Mouse (Mus musculus) layer of hippocampus, postnatal 25 days (tissue): ENCODE data around the gene Irak2. TPM values are rescaled to one million over a fixed set of nuclear protein-coding genes. Genes with fewer than 3 reads are reported as not detected.

Experiments used
- DNase-seq, 2 experiments: peaks; one replicate each; pipeline ENCODE4 v3.0.0; 2022; ENCODE audit warnings: mixed read lengths in 2 of 2, low spot score in 1 of 2; ENCODE audit errors: extremely low spot score in 1 of 2
- total RNA-seq, 2 experiments: library from RNA; stranded (reverse); gene quantifications; 2 replicates each; pipeline ENCODE4 v1.2.3; 2021

Gene Irak2
- total RNA-seq, 2 experiments from 2014 or later: 16.9 to 21.9 TPM

DNA sequence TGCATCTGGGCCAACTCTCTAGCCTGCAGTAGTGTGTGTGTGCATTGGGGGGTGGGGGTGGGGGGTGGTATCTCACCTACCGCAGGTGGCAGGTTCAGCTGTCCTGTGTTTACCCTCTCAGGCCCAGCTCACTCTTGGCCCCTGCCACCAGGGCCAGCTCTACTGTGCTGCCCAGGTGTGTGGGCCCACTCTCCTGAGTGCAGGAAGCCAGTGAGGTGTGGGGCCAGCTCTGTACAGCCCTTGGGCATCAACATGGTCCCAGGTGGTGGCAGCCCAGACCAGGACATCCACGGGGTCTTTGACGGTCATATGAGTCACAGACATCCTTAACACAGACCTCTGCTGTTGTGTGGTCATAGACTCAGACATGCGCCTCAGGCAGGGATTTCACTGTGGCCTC lies 5.4 kb upstream of the Irak2 start:
- no peak for DNase-seq

DNA sequence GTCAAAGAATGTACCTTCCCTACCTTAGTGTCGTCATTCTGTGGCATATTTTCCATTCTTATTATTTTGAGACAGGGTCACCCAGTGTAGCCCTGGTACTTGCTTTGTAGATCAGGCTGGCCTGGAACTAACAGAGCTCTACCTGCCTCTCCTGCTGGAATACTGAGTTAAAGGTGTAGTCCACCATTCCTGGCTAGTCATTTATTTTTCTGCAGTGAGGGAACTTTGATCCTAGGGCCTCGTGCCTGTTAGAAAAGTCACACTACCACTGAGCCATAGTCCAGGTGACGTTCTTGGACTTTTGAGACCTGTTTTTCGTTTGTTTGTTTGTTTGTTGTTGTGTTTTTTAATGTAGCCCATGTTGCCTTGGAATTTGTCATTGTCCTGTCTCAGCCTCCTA lies 934 bp downstream of the Irak2 start:
- no peak for DNase-seq

DNA sequence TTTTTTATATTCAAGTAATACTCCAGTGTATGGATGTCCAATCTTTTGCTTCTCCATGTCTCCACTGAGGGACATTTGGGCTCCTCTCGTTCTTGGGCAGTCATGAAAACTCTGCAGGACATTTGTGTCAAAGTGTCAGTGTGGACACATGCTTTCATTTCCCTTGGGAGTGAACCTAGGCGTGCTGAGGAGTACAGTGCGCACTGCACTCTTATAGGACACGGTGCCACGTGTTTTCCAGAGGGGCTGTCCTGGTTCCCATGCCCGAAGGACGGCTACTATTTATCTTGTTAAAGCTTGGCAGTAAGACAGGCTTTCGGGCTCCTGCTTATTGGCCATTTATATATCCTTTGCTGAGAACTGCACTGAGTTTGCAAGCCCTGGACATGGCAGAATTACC lies 4.3 kb downstream of the Irak2 start:
- DNase-seq: no peak

GRCm38 (mm10) chr6:113643021-113643420 lies 4.8 kb downstream of the Irak2 start:
- no peak for DNase-seq

GRCm38 (mm10) chr6:113643967-113644366 lies 5.7 kb downstream of the Irak2 start:
- DNase-seq: no peak

DNA sequence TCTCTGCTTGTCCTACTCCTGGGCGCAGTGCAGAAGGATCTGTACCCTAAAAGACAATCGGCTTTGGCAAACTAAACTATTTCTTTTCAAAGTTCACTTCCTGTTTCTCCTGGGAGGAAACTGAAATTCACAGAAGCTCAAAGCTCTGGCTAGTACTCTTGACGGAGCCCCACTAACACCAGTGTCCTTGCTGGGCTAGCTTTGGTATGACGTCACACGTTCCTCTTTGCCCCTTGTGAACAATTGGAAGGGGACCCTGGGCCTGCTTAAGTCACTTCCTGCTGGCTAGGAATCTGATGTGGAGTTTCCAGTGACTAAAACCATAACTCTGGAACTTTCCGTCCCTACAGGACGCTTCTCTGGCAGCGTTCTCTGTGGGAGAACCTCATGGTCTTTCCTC lies 6.5 kb downstream of the Irak2 start:
- no peak for DNase-seq

DNA sequence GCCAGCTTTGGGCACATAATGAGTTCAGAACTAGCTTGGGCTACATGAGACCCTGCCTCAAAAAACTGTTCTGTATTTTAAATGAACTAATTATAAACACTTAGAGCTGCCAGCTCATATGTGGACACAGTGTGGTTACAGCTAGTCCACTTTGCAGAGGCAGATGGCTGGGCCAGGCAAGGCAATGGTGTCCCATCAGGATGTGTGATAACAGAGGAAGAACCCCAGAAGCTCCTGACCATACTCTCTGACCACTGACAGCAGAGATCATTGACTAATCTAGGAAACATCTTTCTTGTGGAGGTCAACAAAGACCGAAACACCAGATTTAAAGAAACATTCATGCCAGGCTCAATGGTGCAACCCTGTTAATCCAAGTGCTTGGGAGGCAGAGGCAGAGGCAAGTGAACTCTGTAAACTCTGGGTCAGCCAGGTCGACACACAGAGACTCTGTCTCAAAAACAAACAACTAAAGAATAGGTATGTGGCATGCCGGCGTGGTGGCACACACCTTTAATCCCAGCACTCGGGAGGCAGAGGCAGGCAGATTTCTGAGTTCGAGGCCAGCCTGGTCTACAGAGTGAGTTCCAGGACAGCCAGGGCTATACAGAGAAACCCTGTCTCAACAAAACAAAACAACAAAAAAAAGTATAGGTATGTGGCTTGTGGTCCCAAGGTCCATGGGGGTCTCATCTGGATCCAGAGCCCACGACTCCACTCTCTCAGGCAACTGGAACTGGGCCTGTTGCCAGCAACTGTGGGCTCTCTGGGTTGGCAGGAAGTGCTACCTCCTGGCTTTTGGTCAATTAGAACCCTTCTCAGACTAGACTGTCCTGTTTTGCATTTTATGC lies 11.3 kb downstream of the Irak2 start:
- DNase-seq: no peak

GRCm38 (mm10) chr6:113650197-113650640 lies 12.0 kb downstream of the Irak2 start:
- no peak for DNase-seq

- DNase-seq: no peak
Observed at GRCm38 (mm10) chr6:113651626-113652025, 13.4 kb downstream of the Irak2 start.

DNA sequence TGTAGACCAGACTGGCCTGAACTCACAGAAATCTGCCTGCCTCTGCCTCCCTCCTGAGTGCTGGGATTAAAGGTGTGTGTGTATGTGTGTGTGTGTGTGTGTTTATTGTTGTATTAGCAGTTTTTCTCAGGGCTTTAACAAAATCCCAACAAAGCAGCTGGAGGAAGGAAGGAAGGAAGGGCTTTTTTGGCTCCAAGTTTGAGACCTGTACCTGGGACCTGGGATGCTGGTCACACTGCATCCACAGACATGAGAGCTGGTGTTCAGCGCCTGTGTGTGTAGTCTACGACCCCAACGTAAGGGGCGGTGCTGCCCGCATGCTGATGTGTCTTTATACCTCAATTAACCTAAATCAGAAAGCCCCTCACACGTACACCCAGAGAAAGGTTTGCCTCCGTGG lies 15.3 kb downstream of the Irak2 start:
- DNase-seq: no peak

DNA sequence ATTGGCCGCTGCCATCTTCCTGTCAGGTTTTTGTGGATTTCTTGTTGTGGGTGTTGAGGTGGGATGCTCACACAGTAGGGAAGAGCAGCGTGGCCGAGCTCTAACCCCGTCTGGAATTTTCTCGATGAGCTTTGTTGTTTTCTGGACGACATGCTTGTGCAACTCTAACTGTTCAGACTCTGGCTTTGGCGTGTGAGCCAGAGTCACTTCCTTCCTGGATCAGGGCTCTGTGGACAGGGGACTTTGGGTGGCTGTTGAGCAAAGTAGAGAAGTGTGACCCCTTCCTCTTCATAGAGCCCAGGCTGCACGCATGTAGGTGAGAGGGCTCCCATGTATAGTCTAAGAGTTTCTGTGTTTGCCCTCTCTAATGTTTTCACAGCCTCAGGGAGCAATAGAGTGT lies 15.8 kb downstream of the Irak2 start:
- DNase-seq: no peak

- no peak for DNase-seq
Observed at GRCm38 (mm10) chr6:113654753-113655397, 16.6 kb downstream of the Irak2 start.

DNA sequence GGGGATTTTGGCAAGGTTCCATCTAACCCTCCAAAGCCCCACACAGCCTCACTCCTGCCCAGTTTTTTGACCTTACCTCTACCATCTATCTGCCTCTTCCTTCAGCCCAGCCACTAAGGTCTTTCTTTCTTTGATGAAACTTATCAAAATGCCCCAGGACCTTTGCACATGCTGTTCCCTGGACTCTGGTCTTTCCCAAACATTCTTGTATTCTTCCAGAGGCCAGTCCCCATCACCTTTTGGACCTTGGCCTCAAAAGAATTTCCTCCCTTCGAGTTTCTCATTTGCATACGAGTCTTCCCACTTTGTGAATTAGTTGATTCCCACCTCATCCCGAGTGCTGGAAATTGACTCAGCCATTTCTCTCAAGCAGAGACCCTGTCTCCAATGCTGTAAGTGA lies 17.2 kb downstream of the Irak2 start:
- DNase-seq: no peak

DNA sequence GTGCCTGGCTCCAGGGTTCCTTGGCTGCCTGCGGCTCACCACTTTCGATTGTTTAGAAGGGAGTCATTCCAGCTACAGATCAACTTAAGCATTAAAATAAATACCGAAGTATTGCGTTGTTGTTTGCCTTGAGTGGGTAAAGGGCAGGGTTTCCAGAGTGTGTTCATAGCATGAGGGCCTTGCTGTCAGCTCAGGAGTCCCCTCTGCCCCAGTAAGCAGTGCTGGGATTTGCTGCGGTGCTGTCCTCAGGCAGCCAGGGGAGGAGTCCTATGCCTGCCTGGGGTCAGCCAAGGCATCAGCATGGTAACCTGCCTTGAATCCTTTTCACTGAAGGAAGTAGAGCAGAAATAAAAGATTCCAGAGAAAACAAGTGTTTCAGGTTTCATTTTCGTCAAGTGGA lies 18.6 kb downstream of the Irak2 start:
- DNase-seq: no peak

- no peak for DNase-seq
Observed at GRCm38 (mm10) chr6:113658226-113658625, 20.0 kb downstream of the Irak2 start.

- DNase-seq: no peak
Observed at GRCm38 (mm10) chr6:113659648-113660491, 21.6 kb downstream of the Irak2 start.

GRCm38 (mm10) chr6:113660492-113661352 lies 22.5 kb downstream of the Irak2 start:
- DNase-seq: no peak

- no peak for DNase-seq
Observed at GRCm38 (mm10) chr6:113661353-113662241, 23.3 kb downstream of the Irak2 start.
